Mouse (Mus musculus) liver, embryonic 13.5 days (tissue): ENCODE results near the gene Flt4. TPM values are rescaled to one million over a fixed set of nuclear protein-coding genes. Genes with fewer than 3 reads are reported as not detected.

Experiments used
- ATAC-seq: fragments of 200-750 bp; cut with Nextera tagmentation; 2 replicates; pipeline ENCODE4 v1.8.0; 2017; ENCODE audit warnings: low read depth, mild to moderate bottlenecking, moderate number of reproducible peaks, moderate library complexity
- DNase-seq: peaks from one replicate; pipeline ENCODE4 v3.0.0; 2022
- H3K27ac ChIP-seq: fragments of 300-500 bp; sonication (generic); 2 replicates; pipeline ENCODE4 v1.5.1; 2015; ENCODE audit warnings: moderate library complexity, mild to moderate bottlenecking, inconsistent platforms
- H3K27me3 ChIP-seq: fragments of 300-500 bp; sonication (generic); 2 replicates; pipeline ENCODE4 v1.6.1; 2015; ENCODE audit warnings: mild to moderate bottlenecking, inconsistent platforms
- H3K36me3 ChIP-seq: fragments of 300-500 bp; sonication (generic); 2 replicates; pipeline ENCODE4 v1.6.1; 2015; ENCODE audit warnings: mild to moderate bottlenecking, inconsistent platforms
- H3K4me1 ChIP-seq: fragments of 300-500 bp; sonication (generic); replicated peaks from 2 replicates; pipeline ENCODE4 v1.6.1; 2015; ENCODE audit warnings: inconsistent platforms
- H3K4me2 ChIP-seq: fragments of 300-500 bp; sonication (generic); 2 replicates; pipeline ENCODE4 v1.6.1; 2015; ENCODE audit warnings: inconsistent platforms, mild to moderate bottlenecking, moderate library complexity
- H3K4me3 ChIP-seq: fragments of 300-500 bp; sonication (generic); replicated peaks from 2 replicates; pipeline ENCODE4 v1.5.1; 2015; ENCODE audit warnings: mild to moderate bottlenecking, inconsistent platforms
- H3K9ac ChIP-seq: fragments of 300-500 bp; sonication (generic); 2 replicates; pipeline ENCODE4 v1.6.1; 2015; ENCODE audit warnings: mild to moderate bottlenecking, inconsistent platforms
- H3K9me3 ChIP-seq: fragments of 300-500 bp; sonication (generic); replicated peaks from 2 replicates; pipeline ENCODE4 v1.6.1; 2016; ENCODE audit warnings: inconsistent platforms
- WGBS: fragments of 180-500 bp; shearing (Covaris S2); methylation state at CpG from one replicate; pipeline ENCODE4 v1.1.7; 2015; ENCODE audit not compliant: insufficient replicate concordance; 5-methylcytosine and 5-hydroxymethylcytosine counted together
- polyA plus RNA-seq: library from polyadenylated mRNA; unstranded; fragments of >200 nt; fragmentation: Nextera tagmentation; extraction: Ambion mirVana; gene quantifications from 2 replicates; pipeline ENCODE4 v1.2.1, GENCODE M21; 2015

Gene Flt4
- polyA plus RNA-seq, 1 experiment from 2014 or later: 2.4 TPM

DNA sequence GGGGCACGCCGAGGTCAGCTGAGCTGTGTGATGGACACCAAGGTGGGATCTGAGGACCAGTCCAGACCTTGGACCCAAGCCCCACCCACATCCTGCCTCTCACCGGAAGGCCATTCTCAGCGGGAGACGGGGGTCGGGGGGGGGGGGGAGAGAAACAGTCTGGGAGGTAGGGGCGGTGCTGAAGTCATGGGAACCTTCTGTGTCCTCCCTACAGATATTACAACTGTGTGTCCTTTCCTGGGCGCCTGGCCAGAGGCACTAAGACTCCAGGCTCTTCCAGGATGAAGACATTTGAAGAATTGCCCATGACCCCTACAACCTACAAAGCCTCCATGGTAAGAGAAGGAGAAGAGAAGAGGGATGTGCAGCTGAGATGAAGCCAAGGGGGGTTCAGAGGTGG, 36.6 kb downstream of the Flt4 start:
- Histone ChIP-seq H3K27me3 (no peaks in the 10 kb centered on the region), H3K4me3 (no peak overlapping the region), H3K4me2 (no peak overlapping the region), H3K36me3 (no peaks in the 10 kb centered on the region), H3K9ac (no peak overlapping the region), H3K4me1 (peaks cover 11% of the 10 kb centered on the region), H3K27ac (no peak overlapping the region), H3K9me3 (no peaks in the 10 kb centered on the region)
- ATAC-seq: no peak
- DNase-seq: no peak
- 41% methylated on average over 8 of the region's 8 CpGs for WGBS

DNA sequence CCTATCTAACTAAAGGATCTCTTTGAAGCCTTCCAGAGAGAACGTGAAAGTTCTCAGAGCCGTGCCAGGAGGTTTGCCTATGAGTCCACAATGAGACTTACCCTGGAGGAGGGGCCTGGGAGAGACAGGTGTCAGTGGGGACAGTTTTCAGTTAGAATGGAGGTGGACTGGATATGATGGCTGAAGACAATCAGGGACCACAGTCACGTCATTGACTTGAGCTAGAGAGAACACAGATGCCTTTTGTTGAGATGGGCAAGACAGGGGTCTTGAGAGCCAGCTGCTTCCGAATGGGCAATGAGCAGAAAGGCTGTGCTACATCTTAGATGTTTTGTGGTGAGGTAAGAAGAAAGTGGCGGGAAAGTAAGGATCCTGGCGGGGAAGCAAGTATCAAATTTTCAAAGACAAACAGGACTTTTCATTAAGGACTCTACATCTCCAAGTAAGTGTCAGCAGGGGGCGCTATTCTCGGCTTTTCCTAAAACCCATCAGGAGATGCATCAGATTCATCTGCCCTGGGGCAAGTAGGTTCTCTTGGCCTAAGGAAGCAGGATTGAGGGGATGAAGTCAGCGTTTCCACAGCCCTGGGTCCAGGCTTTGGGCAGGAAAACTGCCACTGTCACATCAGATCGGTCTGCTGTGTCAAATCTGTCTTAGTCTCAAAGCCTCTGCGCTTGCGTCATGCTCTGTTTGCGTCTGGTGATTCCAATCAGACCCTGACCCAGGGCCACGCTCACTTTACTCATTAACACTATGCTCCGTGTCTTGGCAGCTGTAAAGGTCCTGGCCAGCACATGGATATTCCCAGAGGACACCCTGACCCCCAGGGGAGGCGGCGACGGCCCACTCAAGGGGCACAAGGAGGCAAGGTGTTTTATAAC, 41.3 kb downstream of the Flt4 start:
- H3K4me1 ChIP-seq: peaks cover 41% of the 10 kb centered on the region
- DNase-seq: peak; percentile 41
- H3K36me3 ChIP-seq: no peaks in the 10 kb centered on the region
- peak overlapping the region; percentile 90 for H3K27ac ChIP-seq
- H3K27me3 ChIP-seq: no peaks in the 10 kb centered on the region
- H3K4me3 ChIP-seq: no peak overlapping the region
- H3K4me2 ChIP-seq: peak overlapping the region; percentile 50
- H3K9me3 ChIP-seq: no peaks in the 10 kb centered on the region
- peak; percentile 5; the same call in 1 of the 2 replicates for ATAC-seq
- WGBS: 57% methylated on average over 18 of the region's 18 CpGs
- H3K9ac ChIP-seq: peak overlapping the region; percentile 36; the same call in 1 of the 2 replicates

DNA sequence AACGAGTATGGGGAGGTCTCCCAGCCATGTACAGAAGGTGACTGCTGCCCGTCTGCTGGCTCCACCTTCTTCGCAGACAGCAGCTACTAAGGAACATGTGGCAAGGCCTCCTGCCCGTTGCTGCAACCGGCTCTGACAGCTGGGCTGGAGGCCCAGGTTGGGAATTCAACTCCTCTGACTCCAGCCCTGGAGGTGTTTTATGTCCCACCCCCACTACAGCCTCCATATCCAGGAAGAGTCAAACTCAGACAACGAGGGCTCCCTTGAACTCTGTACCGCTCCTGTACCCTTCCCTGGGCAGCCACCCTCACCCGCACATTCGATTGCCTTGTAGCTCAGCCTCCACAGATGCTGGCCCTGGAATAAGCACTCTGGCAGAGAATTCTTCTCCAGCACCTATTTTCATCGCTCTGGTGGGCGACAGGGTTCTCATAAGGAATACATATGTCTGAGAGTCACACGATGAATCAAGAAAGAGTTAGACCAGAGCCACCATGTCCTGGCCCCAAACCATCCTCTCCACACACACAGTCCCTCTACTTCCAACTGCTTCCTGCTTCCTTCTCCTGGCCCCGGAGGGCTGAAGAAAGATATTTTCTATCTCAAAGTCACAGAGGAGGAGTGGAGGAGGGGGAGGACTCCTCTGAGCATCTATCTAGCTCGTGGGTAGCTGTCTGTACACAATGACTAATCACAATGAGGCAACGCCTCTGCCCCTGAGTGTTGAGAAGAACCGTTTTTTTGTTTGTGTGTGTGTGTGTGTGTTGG, 42.1 kb downstream of the Flt4 start:
- H3K27me3 ChIP-seq: no peaks in the 10 kb centered on the region
- peak overlapping the region; percentile 90 for H3K27ac ChIP-seq
- ATAC-seq (peak; percentile 83), DNase-seq (peak; percentile 60)
- H3K9me3 ChIP-seq: no peaks in the 10 kb centered on the region
- H3K9ac ChIP-seq: peak overlapping the region; percentile 50; the same call in 1 of the 2 replicates
- H3K36me3 ChIP-seq: no peaks in the 10 kb centered on the region
- H3K4me2 ChIP-seq: peak overlapping the region; percentile 50
- no peak overlapping the region for H3K4me3 ChIP-seq
- 44% methylated on average over 16 of the region's 16 CpGs for WGBS
- peaks cover 44% of the 10 kb centered on the region for H3K4me1 ChIP-seq

DNA sequence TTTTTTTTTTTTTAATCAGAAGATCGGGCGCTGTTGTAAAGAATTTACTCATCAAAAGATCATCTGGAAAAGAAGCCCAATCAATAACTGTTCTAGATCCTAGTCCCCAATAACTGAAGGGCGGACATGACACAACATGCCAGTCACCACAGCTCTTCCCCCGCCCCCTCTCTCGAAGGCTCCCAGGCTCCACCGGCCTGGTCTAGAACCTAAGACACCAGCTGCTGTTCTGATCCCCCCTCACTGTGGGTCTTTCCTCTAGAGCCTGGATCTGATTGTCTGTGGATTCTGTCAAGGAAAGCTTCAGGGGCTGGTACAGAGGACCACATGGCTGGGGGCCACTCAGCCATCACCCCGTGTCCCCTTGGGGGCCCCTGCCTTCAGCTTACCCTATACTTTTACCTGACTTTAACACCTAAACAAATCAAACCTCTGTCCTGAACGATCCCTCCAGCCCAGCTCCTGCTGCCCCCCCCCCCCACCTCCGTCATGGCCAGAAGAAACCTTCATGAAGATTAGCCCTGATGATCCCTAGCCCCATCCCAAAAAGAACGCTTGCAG, 42.8 kb downstream of the Flt4 start:
- Histone ChIP-seq H3K9me3 (no peaks in the 10 kb centered on the region), H3K27me3 (no peaks in the 10 kb centered on the region), H3K4me1 (peaks cover 45% of the 10 kb centered on the region), H3K36me3 (no peaks in the 10 kb centered on the region), H3K27ac (peak overlapping the region; percentile 90), H3K9ac (peak overlapping the region; percentile 50), H3K4me3 (no peak overlapping the region), H3K4me2 (peak overlapping the region; percentile 50)
- ATAC-seq (peak; percentile 51), DNase-seq (peak; percentile 42)
- WGBS: 39% methylated on average over 10 of the region's 10 CpGs

DNA sequence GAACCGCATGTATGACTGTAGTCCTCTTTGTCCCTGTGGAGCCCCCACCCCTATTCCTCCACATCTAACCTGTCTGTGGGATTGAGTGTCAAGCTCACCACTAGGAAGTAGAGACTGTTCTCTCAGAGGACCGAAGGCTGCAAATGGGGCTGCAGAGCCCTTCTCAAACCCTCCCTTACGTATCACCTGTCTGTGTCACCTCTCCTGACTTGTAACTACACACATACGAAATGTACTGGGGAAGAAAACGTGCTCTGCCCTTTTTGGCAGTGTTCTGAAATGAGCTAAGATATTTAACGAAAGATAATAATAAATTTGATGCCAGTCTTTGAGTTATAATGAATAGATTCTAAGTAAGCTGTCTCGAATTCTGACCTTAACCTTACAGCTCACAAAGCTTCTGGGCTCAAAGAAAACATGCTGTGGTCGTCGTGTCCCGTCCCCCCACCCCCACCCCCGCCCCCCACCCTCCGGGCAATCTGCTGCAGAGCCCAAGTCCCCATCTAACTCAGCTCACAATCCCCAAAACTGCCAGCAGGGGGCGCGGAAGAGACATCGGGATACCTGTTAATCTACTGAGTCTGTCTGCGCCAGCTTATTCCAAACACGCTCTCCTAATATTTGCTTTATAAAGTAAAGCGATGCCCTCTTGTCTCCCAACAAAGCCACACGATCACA, 43.5 kb downstream of the Flt4 start:
- peak overlapping the region; percentile 90 for H3K27ac ChIP-seq
- H3K36me3 ChIP-seq: no peaks in the 10 kb centered on the region
- H3K4me1 ChIP-seq: peaks cover 42% of the 10 kb centered on the region
- WGBS: 20% methylated on average over 19 of the region's 19 CpGs
- no peaks in the 10 kb centered on the region for H3K27me3 ChIP-seq
- ATAC-seq: peak; percentile 43; the same call in 1 of the 2 replicates
- peak overlapping the region; percentile 58 for H3K4me2 ChIP-seq
- peak overlapping the region; percentile 18; the same call in 1 of the 2 replicates for H3K4me3 ChIP-seq
- DNase-seq: peak; percentile 80
- peak overlapping the region; percentile 52 for H3K9ac ChIP-seq
- H3K9me3 ChIP-seq: no peaks in the 10 kb centered on the region

DNA sequence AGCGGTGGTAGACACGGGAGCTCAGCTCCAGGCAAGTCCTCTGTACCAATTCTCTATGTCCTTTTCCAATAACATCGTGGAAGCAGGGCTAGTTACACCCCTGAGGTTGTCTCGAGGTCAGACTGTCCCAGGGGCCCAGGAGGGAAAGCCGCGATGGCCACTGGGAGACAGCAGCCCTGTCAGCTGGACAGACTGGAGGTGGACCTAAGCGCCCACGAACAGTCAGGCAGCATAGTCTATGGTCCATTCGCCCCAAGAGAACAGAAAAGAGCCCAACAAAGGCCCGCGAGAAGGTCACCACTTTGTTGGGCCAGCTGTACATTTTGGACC, 44.0 kb downstream of the Flt4 start:
- H3K4me3 ChIP-seq: peak overlapping the region; percentile 18; the same call in 1 of the 2 replicates
- no peaks in the 10 kb centered on the region for H3K36me3 ChIP-seq
- H3K4me2 ChIP-seq: peak overlapping the region; percentile 58
- DNase-seq (no peak), ATAC-seq (peak; percentile 27; the same call in 1 of the 2 replicates)
- H3K27ac ChIP-seq: no peak overlapping the region; the same call in 1 of the 2 replicates
- WGBS: 34% methylated on average over 11 of the region's 11 CpGs
- H3K9me3 ChIP-seq: no peaks in the 10 kb centered on the region
- H3K27me3 ChIP-seq: no peaks in the 10 kb centered on the region
- H3K4me1 ChIP-seq: peaks cover 47% of the 10 kb centered on the region
- H3K9ac ChIP-seq: peak overlapping the region; percentile 52

DNA sequence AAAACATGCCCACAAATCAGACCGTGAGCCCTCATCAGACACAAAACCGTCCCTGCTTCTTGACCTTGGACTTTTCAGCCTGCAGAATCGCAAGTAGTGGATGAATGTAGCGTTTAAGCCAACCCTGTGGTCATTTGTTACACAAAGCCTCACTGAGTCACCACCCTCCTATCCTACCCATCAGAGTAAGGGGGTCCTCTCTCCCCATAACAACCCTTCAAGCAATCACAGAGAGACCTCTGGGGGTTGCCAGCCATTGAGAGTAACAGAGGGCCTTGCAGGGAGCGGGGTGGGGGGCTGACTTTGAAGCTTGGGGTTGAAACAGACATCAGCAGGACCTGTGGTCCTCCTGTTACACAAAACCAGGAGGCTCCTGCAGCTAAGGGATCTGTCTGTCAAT, 45.6 kb downstream of the Flt4 start:
- Histone ChIP-seq H3K4me3 (no peak overlapping the region), H3K9me3 (no peaks in the 10 kb centered on the region), H3K27ac (no peak overlapping the region), H3K4me2 (no peak overlapping the region), H3K36me3 (no peaks in the 10 kb centered on the region), H3K9ac (no peak overlapping the region), H3K4me1 (peaks cover 55% of the 10 kb centered on the region), H3K27me3 (no peaks in the 10 kb centered on the region)
- 75% methylated on average over 5 of the region's 5 CpGs for WGBS
- no peak for DNase-seq
- no peak for ATAC-seq

DNA sequence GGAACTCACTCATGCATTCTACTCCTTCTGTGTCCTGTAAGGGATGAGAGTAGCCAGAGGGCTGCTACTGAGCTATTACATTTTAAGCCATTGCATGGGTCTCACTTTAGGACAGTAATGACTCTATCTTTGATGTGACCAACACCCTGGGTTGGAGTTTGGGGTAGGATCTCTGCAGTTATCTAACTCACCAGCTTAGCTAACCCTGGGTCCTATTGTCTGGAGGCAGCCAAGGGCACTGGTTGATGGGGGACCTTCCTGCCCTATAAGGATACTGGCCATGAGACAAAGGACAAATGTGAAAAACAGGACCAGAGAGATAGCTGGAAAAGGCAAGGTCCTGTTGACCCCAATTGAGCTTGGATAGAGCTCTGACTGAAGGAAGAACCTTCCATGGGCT, 46.4 kb downstream of the Flt4 start:
- Histone ChIP-seq H3K4me2 (no peak overlapping the region), H3K9ac (no peak overlapping the region), H3K4me3 (no peak overlapping the region), H3K4me1 (peaks cover 52% of the 10 kb centered on the region), H3K27me3 (no peaks in the 10 kb centered on the region), H3K27ac (no peak overlapping the region), H3K36me3 (no peaks in the 10 kb centered on the region), H3K9me3 (no peaks in the 10 kb centered on the region)
- ATAC-seq: no peak
- DNase-seq: no peak

DNA sequence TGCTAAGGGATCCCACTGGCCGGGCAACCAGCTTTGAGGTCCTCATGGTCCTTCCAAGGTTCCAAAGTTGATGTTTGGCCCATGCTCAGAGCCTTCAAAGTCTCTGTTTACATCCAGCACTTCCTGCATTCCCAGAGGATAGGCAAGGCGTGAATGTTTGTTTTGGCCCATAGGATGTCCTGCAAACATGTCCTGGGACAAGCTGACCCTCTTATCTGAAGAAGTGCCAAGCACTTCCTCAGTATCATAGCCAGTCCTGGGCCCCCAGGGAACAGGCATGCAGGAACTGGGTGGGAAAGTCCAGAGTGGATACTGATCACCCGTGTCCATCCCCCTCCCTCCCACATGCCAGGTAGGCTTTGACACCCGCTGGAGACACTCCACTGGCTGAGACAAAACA, 49.0 kb downstream of the Flt4 start:
- DNase-seq: no peak
- no peak overlapping the region for H3K4me3 ChIP-seq
- no peaks in the 10 kb centered on the region for H3K9me3 ChIP-seq
- no peak overlapping the region for H3K9ac ChIP-seq
- no peak for ATAC-seq
- H3K4me1 ChIP-seq: peaks cover 27% of the 10 kb centered on the region
- no peaks in the 10 kb centered on the region for H3K36me3 ChIP-seq
- 46% methylated on average over 4 of the region's 4 CpGs for WGBS
- H3K4me2 ChIP-seq: no peak overlapping the region
- H3K27me3 ChIP-seq: no peaks in the 10 kb centered on the region
- H3K27ac ChIP-seq: peak overlapping the region; percentile 34; the same call in 1 of the 2 replicates

DNA sequence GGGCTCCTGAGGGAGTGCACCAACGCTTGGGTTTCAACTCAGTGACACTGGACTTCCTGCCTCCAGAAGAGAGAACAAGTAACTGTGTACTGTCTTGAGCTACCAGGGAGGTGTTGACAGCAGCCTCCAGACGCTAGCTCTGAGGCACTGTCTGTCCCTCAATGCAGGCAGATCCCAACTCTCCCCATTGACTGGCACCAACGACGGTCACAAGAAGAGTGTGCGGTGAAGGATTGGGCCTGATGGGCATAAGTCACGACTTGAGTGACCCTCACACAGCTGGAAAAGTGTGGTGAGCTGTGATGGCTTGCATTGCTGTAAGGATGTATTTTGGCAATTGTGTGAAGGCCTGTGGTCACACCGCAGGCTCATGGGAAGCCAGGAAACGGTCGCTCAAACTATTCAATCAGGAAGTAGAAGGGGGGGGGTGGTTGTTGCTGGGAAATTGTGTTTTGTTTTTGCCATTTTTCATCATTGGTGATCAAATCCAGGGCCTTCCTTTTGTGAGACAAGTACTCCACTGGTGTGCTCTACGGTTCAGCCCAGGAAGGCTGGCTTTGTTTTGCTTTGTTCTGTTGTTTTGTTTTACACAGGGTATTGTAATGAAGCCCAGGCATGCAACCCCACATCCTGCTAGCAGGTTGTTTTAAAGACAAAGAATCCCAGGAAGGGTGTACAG, 49.9 kb downstream of the Flt4 start:
- H3K27ac ChIP-seq: no peak overlapping the region

More for the DNA sequence above, 49.9 kb downstream of the Flt4 start:
- Histone ChIP-seq H3K9me3 (no peaks in the 10 kb centered on the region), H3K36me3 (no peaks in the 10 kb centered on the region), H3K9ac (no peak overlapping the region), H3K4me3 (no peak overlapping the region), H3K4me1 (peaks cover 20% of the 10 kb centered on the region), H3K4me2 (no peak overlapping the region), H3K27me3 (no peaks in the 10 kb centered on the region)
- ATAC-seq (peak; percentile 43; the same call in 1 of the 2 replicates), DNase-seq (no peak)
- 27% methylated on average over 10 of the region's 10 CpGs for WGBS
